Mouse (Mus musculus) monocyte, adult 5-6 weeks (primary cell): Measurements from ENCODE around the gene Lmntd1. TPM values are rescaled to one million over a fixed set of nuclear protein-coding genes. Genes with fewer than 3 reads are reported as not detected.

ENCODE experiments used
- ATAC-seq: fragments of 153-309, 156-312 bp; replicated peaks from 2 replicates; pipeline ENCODE4 v1.8.0; 2017; ENCODE audit warnings: mild to moderate bottlenecking; ENCODE audit not compliant: low TSS enrichment, insufficient number of reproducible peaks, severe bottlenecking, poor library complexity, low FRiP score
- total RNA-seq: library from RNA; stranded (forward); fragments of 200-1000, 200-491, 200-594 nt; gene quantifications from 3 replicates; pipeline ENCODE4 v1.2.3, GENCODE M21; 2017

Lmntd1 gene
- not detected in 3 replicates for total RNA-seq

GRCm38 (mm10) chr6:145614219-145614618, at the start of gene Lmntd1:
Gene Lmntd1, minus strand, starts transcription at chr6:145614319.
- ATAC-seq, result no peak

- no peak for ATAC-seq
These were observed 46.8 kb upstream of the Lmntd1 start for GRCm38 (mm10) chr6:145660943-145661342.

- ATAC-seq, result no peak
These were observed 45.0 kb upstream of the Lmntd1 start for GRCm38 (mm10) chr6:145659116-145659515.

- ATAC-seq, result no peak
These were observed 42.8 kb upstream of the Lmntd1 start for GRCm38 (mm10) chr6:145656740-145657591.

- ATAC-seq, result no peak
These were observed 41.6 kb upstream of the Lmntd1 start for GRCm38 (mm10) chr6:145655678-145656077.

GRCm38 (mm10) chr6:145654062-145654836, 40.1 kb upstream of the Lmntd1 start:
- no peak for ATAC-seq

GRCm38 (mm10) chr6:145653626-145654025, 39.5 kb upstream of the Lmntd1 start:
- no peak for ATAC-seq

- ATAC-seq, result no peak
These were observed 38.9 kb upstream of the Lmntd1 start for GRCm38 (mm10) chr6:145652986-145653385.

- ATAC-seq, result no peak
These were observed 37.9 kb upstream of the Lmntd1 start for GRCm38 (mm10) chr6:145651976-145652375.

- ATAC-seq, result no peak
These were observed 26.9 kb upstream of the Lmntd1 start for GRCm38 (mm10) chr6:145640971-145641506.

- no peak for ATAC-seq
These were observed 24.1 kb upstream of the Lmntd1 start for GRCm38 (mm10) chr6:145638248-145638647.

- no peak for ATAC-seq
These were observed 22.6 kb upstream of the Lmntd1 start for GRCm38 (mm10) chr6:145636682-145637081.

GRCm38 (mm10) chr6:145634454-145634853, 20.3 kb upstream of the Lmntd1 start:
- no peak for ATAC-seq

- no peak for ATAC-seq
These were observed 16.1 kb upstream of the Lmntd1 start for GRCm38 (mm10) chr6:145630269-145630668.

- no peak for ATAC-seq
These were observed 9.0 kb upstream of the Lmntd1 start for GRCm38 (mm10) chr6:145623141-145623540.

- no peak for ATAC-seq
These were observed 2.5 kb upstream of the Lmntd1 start for GRCm38 (mm10) chr6:145616402-145617229.

GRCm38 (mm10) chr6:145615666-145616210, 1.6 kb upstream of the Lmntd1 start, which contains the start of gene Tuba3b:
Gene Tuba3b, plus strand, starts transcription at chr6:145615757.
- ATAC-seq, result no peak

GRCm38 (mm10) chr6:145612611-145613010, 1.5 kb downstream of the Lmntd1 start:
- ATAC-seq, result no peak
